Mouse (Mus musculus): ENCODE results near the gene Cldn34b2. TPM values are rescaled to one million over a fixed set of nuclear protein-coding genes. Genes with fewer than 3 reads are reported as not detected.
"Not testable (repeated sequence)": the region's sequence is repeated elsewhere in the genome, so short reads cannot be mapped to it uniquely, and the experiment has no call there.

Cldn34b2 gene
- polyA plus RNA-seq, 1 experiment from 2014 or later, result not detected

DNA sequence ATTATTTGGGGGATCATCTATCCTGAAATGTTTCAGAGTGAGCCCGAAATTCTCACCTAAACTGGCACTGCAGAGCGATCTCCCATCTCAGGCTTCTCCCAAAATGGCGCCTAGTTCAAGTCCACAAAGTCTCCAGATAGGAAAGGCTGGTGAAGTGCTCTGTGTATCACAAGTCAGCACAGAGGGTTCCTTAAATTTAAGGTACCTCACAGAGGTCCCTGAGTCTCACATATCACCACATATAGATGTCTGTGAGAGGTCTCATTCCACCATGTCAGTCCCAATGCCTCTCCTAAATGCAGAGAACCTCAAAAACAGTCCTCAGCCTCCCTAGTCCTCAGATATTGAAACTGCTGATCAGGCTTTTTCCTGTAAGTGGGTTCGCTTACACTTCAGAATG is 34.6 kb downstream of the Cldn34b2 start, which contains the start of gene Magea2:
Gene Magea2, minus strand, starts transcription at position 101 of the 400 bp plus-strand sequence.
- not testable (repeated sequence) for H3K4me2 ChIP-seq; H3K9me3 ChIP-seq; ATAC-seq (ENCODE audit: borderline replicate concordance, extremely low read depth, low FRiP score, low TSS enrichment); H3K27me3 ChIP-seq; H3K36me3 ChIP-seq; H3K4me3 ChIP-seq; H3K4me1 ChIP-seq; H3K27ac ChIP-seq; H3K9ac ChIP-seq
- 80% methylated on average over 3 of the region's 4 CpGs for WGBS

DNA sequence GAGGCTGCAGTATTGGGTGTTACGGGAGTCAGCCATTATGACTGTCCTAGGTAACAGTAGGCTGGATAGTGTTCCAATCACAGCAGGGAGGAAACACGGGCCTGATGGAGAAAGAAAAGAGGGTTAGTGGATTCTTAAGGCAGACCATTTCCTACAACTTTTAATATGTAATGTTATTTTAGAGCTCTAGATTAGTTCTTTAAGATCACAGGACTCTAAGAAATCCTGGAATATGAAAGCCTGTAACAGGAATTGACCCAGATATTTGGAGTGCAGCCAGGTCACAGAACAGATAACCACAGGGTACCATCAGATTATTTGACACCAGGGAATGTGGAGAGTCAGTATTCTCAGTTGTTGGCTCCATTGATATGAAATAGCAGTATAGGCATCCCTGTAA is 38.5 kb downstream of the Cldn34b2 start, which contains the start of gene Magea1:
Gene Magea1, minus strand, starts transcription at position 101 of the 400 bp plus-strand sequence.
- not testable (repeated sequence) for H3K4me3 ChIP-seq; H3K27ac ChIP-seq; H3K9ac ChIP-seq; H3K9me3 ChIP-seq; H3K4me2 ChIP-seq; H3K27me3 ChIP-seq; H3K4me1 ChIP-seq; H3K36me3 ChIP-seq; ATAC-seq (ENCODE audit: borderline replicate concordance, extremely low read depth, low FRiP score, low TSS enrichment)
- WGBS, result no CpG with 5 or more reads among the region's 2 CpGs

Other genes with a start within 250 kb of the Cldn34b2 start
- not detected in 2 replicates for gene Cldn34b1, start 238.1 kb downstream of the Cldn34b2 start, polyA plus RNA-seq (2015; fragmentation: Nextera tagmentation; extraction: Ambion mirVana)
- not detected in 2 replicates for gene Magea6, start 192.4 kb downstream of the Cldn34b2 start, polyA plus RNA-seq (2015; fragmentation: Nextera tagmentation; extraction: Ambion mirVana)
- gene Magea3, start 178.9 kb downstream of the Cldn34b2 start, polyA plus RNA-seq (2015; fragmentation: Nextera tagmentation; extraction: Ambion mirVana), result not detected in 2 replicates
- gene Magea8, start 132.6 kb downstream of the Cldn34b2 start, polyA plus RNA-seq (2015; fragmentation: Nextera tagmentation; extraction: Ambion mirVana), result not detected in 2 replicates
- not detected in 2 replicates for gene Magea5, start 65.3 kb downstream of the Cldn34b2 start, polyA plus RNA-seq (2015; fragmentation: Nextera tagmentation; extraction: Ambion mirVana)
- gene Magea1, start 38.6 kb downstream of the Cldn34b2 start, polyA plus RNA-seq (2015; fragmentation: Nextera tagmentation; extraction: Ambion mirVana), result not detected in 2 replicates
- gene Magea2, start 34.7 kb downstream of the Cldn34b2 start, polyA plus RNA-seq (2015; fragmentation: Nextera tagmentation; extraction: Ambion mirVana), result not detected in 2 replicates
- gene Sat1, start 88.0 kb upstream of the Cldn34b2 start, polyA plus RNA-seq (2015; fragmentation: Nextera tagmentation; extraction: Ambion mirVana), result 139 and 145 TPM in 2 replicates
- 49.5 and 52.1 TPM in 2 replicates for gene Acot9, start 134.0 kb upstream of the Cldn34b2 start, polyA plus RNA-seq (2015; fragmentation: Nextera tagmentation; extraction: Ambion mirVana)
- 373 and 388 TPM in 2 replicates for gene Prdx4, start 212.3 kb upstream of the Cldn34b2 start, polyA plus RNA-seq (2015; fragmentation: Nextera tagmentation; extraction: Ambion mirVana)

Measured in lung, embryonic 15.5 days (tissue).